Mouse (Mus musculus): ENCODE data around the gene Mical1. TPM values are rescaled to one million over a fixed set of nuclear protein-coding genes. Genes with fewer than 3 reads are reported as not detected.

Mical1 gene
- polyA plus RNA-seq (2012; rRNA removed; ENCODE audit: low replicate concordance), result 118 and 198 TPM in 2 replicates

GRCm38 (mm10) chr10:41476171-41477017 is at the start of gene Mical1:
TSS of gene Mical1 (plus strand) at chr10:41476314.

GRCm38 (mm10) chr10:41450137-41450670 is 25.9 kb upstream of the Mical1 start, which contains the start of gene Zbtb24:
TSS of gene Zbtb24 (plus strand) at chr10:41450383.

GRCm38 (mm10) chr10:41489708-41490517 is 13.8 kb downstream of the Mical1 start, which contains the start of the genes Smpd2 and Ppil6:
TSS of gene Smpd2 (minus strand) at chr10:41490369.
TSS of gene Ppil6 (plus strand) at chr10:41490439.

GRCm38 (mm10) chr10:41518981-41519618 is 43.0 kb downstream of the Mical1 start, which contains the start of gene Cd164:
TSS of gene Cd164 (plus strand) at chr10:41519414.

Other genes with a start within 250 kb of the Mical1 start
- gene Fig4, start 173.1 kb upstream of the Mical1 start, polyA plus RNA-seq (2012; rRNA removed; ENCODE audit: low replicate concordance), result 3.2 and 4.5 TPM in 2 replicates
- not detected in 2 replicates for gene Ak9, start 172.3 kb upstream of the Mical1 start, polyA plus RNA-seq (2012; rRNA removed; ENCODE audit: low replicate concordance)
- gene Zbtb24, start 25.9 kb upstream of the Mical1 start, polyA plus RNA-seq (2012; rRNA removed; ENCODE audit: low replicate concordance), result 10.9 and 16.0 TPM in 2 replicates
- gene Smpd2, start 14.1 kb downstream of the Mical1 start, polyA plus RNA-seq (2012; rRNA removed; ENCODE audit: low replicate concordance), result 75.1 and 149 TPM in 2 replicates
- 0.32 TPM in 1 of 2 replicates, not detected in the other for gene Ppil6, start 14.1 kb downstream of the Mical1 start, polyA plus RNA-seq (2012; rRNA removed; ENCODE audit: low replicate concordance)
- 39.5 and 82.8 TPM in 2 replicates for gene Cd164, start 43.1 kb downstream of the Mical1 start, polyA plus RNA-seq (2012; rRNA removed; ENCODE audit: low replicate concordance)
- 0.48 TPM in 1 of 2 replicates, not detected in the other for gene Ccdc162, start 240.3 kb downstream of the Mical1 start, polyA plus RNA-seq (2012; rRNA removed; ENCODE audit: low replicate concordance)